ENCODE assay signal across 8 mouse cellular contexts in the genomic region with DNA sequence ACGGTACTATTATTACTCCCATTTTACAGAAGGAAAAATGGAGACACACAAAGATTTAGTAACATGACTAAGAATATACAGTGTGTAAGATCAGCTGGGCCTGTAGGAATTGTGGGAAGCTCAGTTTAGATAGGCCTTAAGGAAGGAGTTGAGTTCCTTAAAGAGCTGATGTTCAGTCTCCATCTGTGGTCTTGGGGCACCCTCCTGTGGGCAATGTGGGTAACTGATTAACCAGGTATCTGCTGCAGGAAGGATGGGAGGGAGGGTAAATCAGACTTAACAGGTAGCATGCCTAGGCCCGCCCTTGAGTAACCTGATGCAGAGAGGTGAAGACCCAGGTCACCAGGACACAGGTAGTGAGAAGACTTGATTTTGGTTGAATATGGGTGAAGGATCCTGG. TPM values are rescaled to one million over a fixed set of nuclear protein-coding genes. Genes with fewer than 3 reads are reported as not detected.
DNase-seq lines count a peak whose midpoint lies in the region; ATAC-seq and TF ChIP-seq lines count a peak whose summit lies in the region.

No protein-coding gene starts in this region.

- H3K4me3 ChIP-seq in midbrain, embryonic 10.5 days: no peak overlapping the region
- H3K4me3 ChIP-seq in midbrain, embryonic 13.5 days (replicated peaks): no peak overlapping the region
- H3K4me3 ChIP-seq in hindbrain, postnatal 0 days (ENCODE audit: low read length): no peak overlapping the region
- H3K4me3 ChIP-seq in liver, embryonic 12.5 days: no peak overlapping the region

- peak; percentile 18 for DNase-seq in midbrain, embryonic 10.5 days (ENCODE audit: low spot score)
- no peak for DNase-seq in Patski (ENCODE audit: low read depth, low spot score)
- peak; percentile 53 for DNase-seq in cerebellum, adult 9-10 months
- peak; percentile 65 for DNase-seq in hindbrain, postnatal 0 days (ENCODE audit: low spot score)
- DNase-seq in right cerebral cortex, adult 18-20 months: peak; percentile 31
- DNase-seq in layer of hippocampus, adult 11-12 months (ENCODE audit: low spot score): no peak

- POLR2A ChIA-PET in Patski (lab: Charles Lee): no interaction called here

- H3K27ac ChIP-seq in midbrain, embryonic 10.5 days (replicated peaks): no peak overlapping the region
- no peak overlapping the region for H3K27ac ChIP-seq in midbrain, embryonic 13.5 days
- no peak overlapping the region for H3K27ac ChIP-seq in hindbrain, postnatal 0 days
- H3K27ac ChIP-seq in liver, embryonic 12.5 days: no peak overlapping the region

- in situ Hi-C loops in Patski (cut with MboI; ENCODE audit: low pct_unique_long_range_greater_than_20kb): no loop called here

- CTCF ChIA-PET in Patski (lab: Charles Lee): interaction anchor here (0.8 to 1.4 kb wide), 2 partner anchors 23 to 70 kb away, joined by 3 to 4 read pairs; no protein-coding TSS in a partner anchor

- H3K4me2 ChIP-seq in midbrain, embryonic 13.5 days (replicated peaks): no peak overlapping the region
- no peak overlapping the region for H3K4me2 ChIP-seq in hindbrain, postnatal 0 days (ENCODE audit: low read depth, low read length)
- H3K4me2 ChIP-seq in liver, embryonic 12.5 days: no peak overlapping the region

- no peak for ATAC-seq in midbrain, embryonic 13.5 days
- peak; percentile 48 for ATAC-seq in Patski
- ATAC-seq in hindbrain, postnatal 0 days: peak; percentile 33
- ATAC-seq in liver, embryonic 12.5 days: 0 out of 2 replicates have a peak, but pooled peaks have one; percentile 14

- H3K4me1 ChIP-seq in midbrain, embryonic 10.5 days: peaks cover 17% of the 10 kb centered on the region
- H3K4me1 ChIP-seq in midbrain, embryonic 13.5 days (replicated peaks): peaks cover 14% of the 10 kb centered on the region
- H3K4me1 ChIP-seq in hindbrain, postnatal 0 days (ENCODE audit: insufficient read depth, low read length): no peaks in the 10 kb centered on the region
- H3K4me1 ChIP-seq in liver, embryonic 12.5 days: peaks cover 9% of the 10 kb centered on the region; the same call in 1 of the 2 replicates

- peaks cover 37% of the 10 kb centered on the region for H3K36me3 ChIP-seq in midbrain, embryonic 10.5 days
- peaks cover 43% of the 10 kb centered on the region for H3K36me3 ChIP-seq in midbrain, embryonic 13.5 days
- H3K36me3 ChIP-seq in hindbrain, postnatal 0 days (ENCODE audit: insufficient read depth, low read length): peaks cover 28% of the 10 kb centered on the region
- H3K36me3 ChIP-seq in liver, embryonic 12.5 days: no peaks in the 10 kb centered on the region; the same call in 1 of the 2 replicates

- no peak overlapping the region for H3K9ac ChIP-seq in midbrain, embryonic 13.5 days (replicated peaks)
- H3K9ac ChIP-seq in hindbrain, postnatal 0 days (replicated peaks; ENCODE audit: low read length): no peak overlapping the region
- H3K9ac ChIP-seq in liver, embryonic 12.5 days: no peak overlapping the region

- 82% methylated on average over 2 of the region's 2 CpGs for WGBS in midbrain, embryonic 10.5 days
- 86% methylated on average over 2 of the region's 2 CpGs for WGBS in midbrain, embryonic 13.5 days
- WGBS in hindbrain, postnatal 0 days: 84% methylated on average over 2 of the region's 2 CpGs
- WGBS in liver, embryonic 12.5 days (ENCODE audit: insufficient replicate concordance): 66% methylated on average over 2 of the region's 2 CpGs

- H3K9me3 ChIP-seq in midbrain, embryonic 10.5 days (replicated peaks): no peaks in the 10 kb centered on the region
- H3K9me3 ChIP-seq in midbrain, embryonic 13.5 days: no peaks in the 10 kb centered on the region
- no peaks in the 10 kb centered on the region for H3K9me3 ChIP-seq in hindbrain, postnatal 0 days (ENCODE audit: low read length)
- no peaks in the 10 kb centered on the region for H3K9me3 ChIP-seq in liver, embryonic 12.5 days (replicated peaks)

- peak; percentile 70 for TF ChIP-seq CTCF in Patski (IDR thresholded peaks at IDR 0.05)
- peak; percentile 73 for TF ChIP-seq CTCF in hindbrain, postnatal 0 days (IDR thresholded peaks at IDR 0.05; ENCODE audit: low read depth)

- H3K27me3 ChIP-seq in midbrain, embryonic 10.5 days (ENCODE audit: low read depth, poor library complexity, severe bottlenecking): no peaks in the 10 kb centered on the region
- H3K27me3 ChIP-seq in midbrain, embryonic 13.5 days: no peaks in the 10 kb centered on the region
- no peaks in the 10 kb centered on the region for H3K27me3 ChIP-seq in Patski
- no peaks in the 10 kb centered on the region for H3K27me3 ChIP-seq in hindbrain, postnatal 0 days (ENCODE audit: insufficient read depth, low read length)
- no peaks in the 10 kb centered on the region for H3K27me3 ChIP-seq in liver, embryonic 12.5 days (replicated peaks)

RNA-seq across cellular contexts. Expression of a gene that starts 23.3 kb away (rescaled TPM):
- polyA plus RNA-seq in midbrain, embryonic 10.5 days (2016; fragmentation: Nextera tagmentation; extraction: Ambion mirVana): 11.8 and 18.1 TPM in 2 replicates
- 37.6 and 39.5 TPM in 2 replicates for polyA plus RNA-seq in midbrain, embryonic 13.5 days (2015; fragmentation: Nextera tagmentation; extraction: Ambion mirVana)
- polyA plus RNA-seq in Patski (2021): 21.1 TPM
- 45.3 and 63.0 TPM in 2 replicates for total RNA-seq in hindbrain, postnatal 0 days (2014; rRNA removed)
- polyA plus RNA-seq in hindbrain, postnatal 0 days (2015; fragmentation: Nextera tagmentation; extraction: Ambion mirVana): 50.9 and 52.4 TPM in 2 replicates
- polyA plus RNA-seq in liver, embryonic 12.5 days (2016; fragmentation: Nextera tagmentation; extraction: Ambion mirVana): 4.2 and 4.3 TPM in 2 replicates

Comparison
In these comparisons a context has a peak if more than half of its experiments do, and no peak if none do; other contexts are left out.
1. DNase-seq: peak in midbrain, embryonic 10.5 days (single experiment), cerebellum, adult 9-10 months (single experiment), hindbrain, postnatal 0 days (single experiment) and right cerebral cortex, adult 18-20 months (single experiment); none in Patski (single experiment) and layer of hippocampus, adult 11-12 months (single experiment).